Mouse (Mus musculus) cerebellum, adult 8-10 months (tissue): ENCODE data around the gene Ap1ar.

Experiments used
- DNase-seq: peaks from one replicate; pipeline ENCODE4 v3.0.0; 2022

Gene Ap1ar

DNA sequence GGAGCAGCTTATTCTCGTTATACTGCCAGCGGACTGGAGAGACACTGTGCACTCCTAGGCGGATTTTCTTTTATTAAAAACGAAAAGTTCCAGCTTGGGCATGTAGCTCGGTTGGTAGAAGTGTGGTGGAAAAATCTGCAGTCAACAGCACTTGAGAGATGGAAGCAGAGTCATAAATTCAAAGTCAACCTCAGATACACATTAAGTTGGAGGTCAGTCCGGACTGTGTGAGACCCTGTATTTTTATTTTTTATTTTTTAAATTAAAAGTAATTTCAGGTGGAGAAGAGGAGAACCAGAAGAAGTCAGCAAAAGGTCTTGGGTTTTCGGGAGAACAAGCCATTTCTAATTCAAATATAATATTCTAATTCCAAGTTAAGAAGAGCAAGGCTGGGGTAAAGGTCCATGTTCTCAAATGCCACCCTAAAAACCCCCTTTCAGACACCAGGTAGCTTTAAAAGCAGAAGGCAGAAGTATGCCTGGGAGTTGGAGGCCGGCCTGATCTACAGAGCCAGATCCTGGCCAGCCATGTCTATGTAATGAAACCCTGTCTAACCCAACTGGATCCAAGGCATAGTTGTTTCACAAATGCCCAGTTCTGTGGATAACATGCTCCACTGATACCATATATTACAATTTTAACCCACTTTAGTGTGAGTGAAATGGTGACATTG lies 785 bp upstream of the Ap1ar start:
- DNase-seq: no peak

DNA sequence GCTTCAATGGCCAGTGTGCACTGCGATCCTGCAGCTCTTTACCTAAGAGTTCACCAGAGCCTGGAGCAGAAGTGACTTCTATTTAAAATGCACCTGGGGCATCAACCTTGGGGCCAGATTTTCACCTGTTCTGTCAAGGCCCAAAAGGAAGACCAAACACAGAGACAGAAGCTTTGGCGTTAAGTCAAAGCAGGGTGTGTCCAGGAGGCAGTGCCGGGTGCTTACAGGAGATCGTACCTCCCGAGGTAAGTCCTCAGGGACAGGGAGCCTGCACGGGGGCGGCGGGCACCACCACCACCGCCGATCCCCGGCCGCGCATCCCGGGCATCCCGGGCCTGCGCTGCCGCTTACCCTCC lies 547 bp downstream of the Ap1ar start:
- DNase-seq: no peak

DNA sequence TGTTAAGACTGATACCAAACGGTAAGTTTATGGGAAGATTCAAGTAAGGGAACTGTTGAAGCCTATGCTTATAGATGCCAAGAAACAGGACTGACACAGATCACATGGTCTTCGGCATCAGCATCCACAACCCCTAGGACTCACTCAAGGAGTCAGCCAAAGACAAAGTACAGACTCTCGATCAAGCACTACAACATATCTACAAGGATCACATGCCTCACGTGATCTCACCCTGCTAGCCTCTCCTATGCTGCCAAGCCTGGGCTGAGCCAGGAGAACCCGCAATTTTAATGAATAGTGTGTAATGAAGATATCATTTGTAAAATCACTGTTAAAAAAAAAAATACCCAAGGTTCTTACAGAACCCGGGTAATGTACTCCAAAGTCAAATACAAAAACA lies 1.7 kb downstream of the Ap1ar start:
- no peak for DNase-seq

DNA sequence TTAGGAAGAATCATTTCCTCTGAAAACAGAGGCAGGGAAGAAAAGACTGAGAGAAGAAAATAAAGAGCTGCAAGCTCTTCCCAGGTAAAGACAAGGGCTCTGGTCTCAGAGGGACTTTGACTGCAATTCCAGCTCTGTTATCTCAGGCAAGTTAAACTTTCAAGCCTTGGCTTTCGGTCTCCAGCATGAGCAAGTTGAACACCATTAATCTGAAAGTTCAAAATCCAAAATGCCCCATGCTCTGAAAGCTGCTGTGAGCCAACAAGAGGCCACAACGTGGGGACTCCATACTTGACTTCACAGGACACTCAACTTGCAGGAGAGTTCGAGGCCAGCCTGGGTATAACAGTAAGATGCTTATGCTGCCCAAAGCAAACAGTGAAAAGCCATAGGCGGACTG lies 3.3 kb downstream of the Ap1ar start:
- no peak for DNase-seq

DNA sequence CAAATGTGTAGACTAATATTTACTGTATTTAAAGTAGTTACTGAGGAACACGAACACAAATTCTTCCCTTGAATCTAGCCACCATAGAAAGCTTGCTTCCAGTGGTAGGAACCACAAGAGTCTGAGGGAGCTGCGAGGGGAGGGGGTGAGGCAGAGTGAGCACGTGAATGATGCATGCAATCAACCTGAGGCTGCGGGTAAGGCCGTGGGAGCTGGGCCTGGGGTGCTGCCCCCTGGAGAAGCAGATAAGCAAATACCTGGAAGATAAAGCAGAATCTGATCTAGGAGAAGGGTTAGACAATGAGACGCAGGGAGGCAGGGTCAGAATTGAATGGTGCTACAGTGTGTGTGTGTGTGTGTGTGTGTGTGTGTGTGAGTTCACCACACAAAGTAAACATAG lies 6.2 kb downstream of the Ap1ar start:
- DNase-seq: no peak

DNA sequence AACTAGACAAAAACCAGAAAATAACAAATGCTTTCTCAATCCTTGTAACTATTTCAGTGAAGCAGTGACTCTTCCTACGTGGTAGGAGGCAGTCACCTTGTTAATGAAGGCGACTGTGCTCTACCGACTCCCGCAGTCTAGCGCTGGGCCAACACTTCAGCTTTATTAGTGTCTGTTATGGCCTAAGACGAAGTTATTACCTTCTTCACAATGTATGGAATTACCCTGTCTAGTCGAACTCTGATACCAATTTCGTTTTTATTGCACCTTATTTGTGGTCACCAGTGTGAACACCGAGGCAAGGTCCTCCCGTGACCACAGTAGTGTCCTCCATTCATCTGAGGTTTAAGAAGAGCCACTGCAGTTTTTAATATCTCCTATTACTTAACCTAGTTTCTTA lies 7.1 kb downstream of the Ap1ar start:
- no peak for DNase-seq

DNA sequence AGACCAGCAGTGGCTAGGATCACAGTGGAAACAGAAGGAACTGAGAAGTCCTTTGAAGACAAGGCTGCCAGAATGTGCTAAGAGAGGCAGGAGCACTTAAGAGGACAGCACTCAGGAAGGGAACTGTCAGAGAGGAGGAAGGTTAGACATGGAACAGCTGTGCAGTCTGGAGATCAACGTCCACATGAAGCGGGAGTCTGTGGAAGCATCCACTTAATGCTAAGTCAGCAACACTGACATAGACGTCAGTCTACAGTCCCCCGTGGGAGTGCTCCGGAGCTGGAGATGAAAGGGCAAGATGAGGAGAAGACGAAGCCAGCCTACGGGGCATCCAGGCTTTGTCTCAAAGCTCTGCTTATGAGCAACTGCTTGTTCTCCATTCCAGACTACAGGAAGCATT lies 10.2 kb downstream of the Ap1ar start:
- DNase-seq: no peak

DNA sequence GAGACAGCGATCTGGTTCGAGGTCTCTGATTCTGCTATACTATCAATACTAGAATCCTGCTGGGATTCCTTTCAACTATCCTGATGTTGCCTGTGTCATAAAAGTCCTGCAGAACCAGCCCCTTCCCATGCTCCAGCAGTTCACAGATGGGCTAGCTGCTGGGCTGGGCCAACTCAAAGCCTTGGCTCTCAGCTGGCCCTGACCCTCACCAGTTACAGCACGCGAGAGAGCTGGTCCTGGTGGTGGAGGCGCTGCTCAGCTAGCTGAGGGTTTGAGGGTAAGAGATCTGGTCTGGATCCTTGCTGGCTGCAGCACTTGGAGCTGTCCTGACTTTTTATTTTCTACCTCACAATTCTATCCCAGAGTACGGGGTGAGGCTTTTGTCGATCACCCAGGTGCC lies 10.8 kb downstream of the Ap1ar start:
- no peak for DNase-seq

DNA sequence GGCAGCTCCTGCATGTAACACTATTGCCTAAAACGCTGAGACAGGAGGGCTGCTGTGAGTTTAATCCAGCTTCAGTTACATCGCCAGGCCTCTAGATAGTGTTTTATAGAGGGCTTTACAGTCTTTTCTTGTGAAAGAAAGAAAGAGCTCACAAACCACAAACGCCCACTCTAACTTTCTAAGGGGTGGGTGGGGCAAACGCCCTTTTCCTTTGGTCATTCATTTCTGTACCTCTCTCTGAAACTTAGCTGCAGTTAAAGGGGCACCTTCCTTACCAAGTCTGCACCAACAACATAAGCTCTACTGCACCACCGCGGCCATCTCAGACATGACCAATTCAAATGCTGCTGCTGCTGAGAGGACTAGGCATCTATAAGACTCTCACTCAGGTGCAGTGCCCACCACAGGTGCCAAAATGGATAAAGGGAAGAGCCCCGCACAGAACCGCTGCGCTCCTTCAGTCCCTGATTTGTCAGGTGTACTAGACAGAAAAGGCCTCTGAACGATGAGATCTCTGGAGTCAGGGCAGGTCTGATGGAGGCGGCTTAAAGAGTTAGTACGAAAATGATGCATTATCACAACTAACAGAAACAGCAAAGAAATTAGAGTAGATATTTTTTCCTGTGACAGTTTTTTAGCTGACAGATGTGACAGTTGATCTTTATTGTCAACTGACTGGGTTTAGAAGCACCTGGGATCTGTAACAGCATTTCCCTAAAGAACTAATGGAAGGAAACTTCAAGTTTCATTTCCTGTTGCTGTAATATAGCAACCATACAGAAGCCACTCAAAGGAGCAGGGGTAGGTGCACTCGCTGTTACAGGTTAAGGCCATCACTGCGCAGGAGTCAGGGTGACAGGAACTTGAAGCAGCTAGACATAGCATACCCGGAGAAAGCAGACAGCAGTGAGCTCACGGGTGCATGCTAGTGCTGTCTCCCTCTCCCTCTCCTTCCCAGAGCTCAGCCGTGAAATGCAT lies 13.1 kb downstream of the Ap1ar start:
- DNase-seq: no peak

DNA sequence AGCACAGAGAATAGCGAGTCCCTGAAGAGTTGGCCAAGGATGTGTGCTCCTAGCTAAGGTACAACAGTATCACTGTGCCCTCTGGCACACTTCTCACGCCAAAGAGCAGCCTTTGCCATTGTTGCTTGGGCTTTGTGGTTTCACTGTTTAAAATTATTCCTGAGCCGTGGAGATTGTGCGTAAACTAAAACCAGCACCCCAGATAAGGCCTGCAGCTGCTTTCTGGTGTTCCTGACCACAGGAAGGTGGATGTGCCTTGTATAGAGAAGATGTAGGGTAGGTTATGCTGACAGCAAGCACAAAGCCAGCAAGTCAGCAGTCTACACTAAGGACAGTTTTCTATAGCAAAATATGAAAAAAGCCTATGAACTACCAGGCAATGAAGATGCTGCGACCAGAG lies 16.1 kb downstream of the Ap1ar start:
- DNase-seq: no peak

DNA sequence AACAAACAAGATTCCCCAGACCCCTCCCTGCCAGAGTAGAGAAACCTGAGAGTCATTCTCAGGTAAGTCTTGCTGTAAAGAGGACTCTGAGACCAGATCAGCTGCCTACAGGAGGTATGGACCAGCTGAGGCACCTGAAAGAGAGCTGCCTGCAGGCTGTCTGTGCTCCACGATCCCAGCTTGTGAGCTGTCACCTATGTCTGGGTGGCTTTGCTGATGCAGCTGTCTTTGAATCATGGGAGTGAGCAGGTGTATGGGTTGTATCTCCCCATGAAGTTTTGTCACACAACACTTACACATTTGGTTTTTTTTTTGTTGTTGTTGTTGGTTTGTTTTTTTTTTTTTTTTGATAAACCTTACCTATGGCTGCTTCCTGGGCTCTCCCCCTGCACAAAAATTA lies 16.9 kb downstream of the Ap1ar start:
- DNase-seq: no peak

DNA sequence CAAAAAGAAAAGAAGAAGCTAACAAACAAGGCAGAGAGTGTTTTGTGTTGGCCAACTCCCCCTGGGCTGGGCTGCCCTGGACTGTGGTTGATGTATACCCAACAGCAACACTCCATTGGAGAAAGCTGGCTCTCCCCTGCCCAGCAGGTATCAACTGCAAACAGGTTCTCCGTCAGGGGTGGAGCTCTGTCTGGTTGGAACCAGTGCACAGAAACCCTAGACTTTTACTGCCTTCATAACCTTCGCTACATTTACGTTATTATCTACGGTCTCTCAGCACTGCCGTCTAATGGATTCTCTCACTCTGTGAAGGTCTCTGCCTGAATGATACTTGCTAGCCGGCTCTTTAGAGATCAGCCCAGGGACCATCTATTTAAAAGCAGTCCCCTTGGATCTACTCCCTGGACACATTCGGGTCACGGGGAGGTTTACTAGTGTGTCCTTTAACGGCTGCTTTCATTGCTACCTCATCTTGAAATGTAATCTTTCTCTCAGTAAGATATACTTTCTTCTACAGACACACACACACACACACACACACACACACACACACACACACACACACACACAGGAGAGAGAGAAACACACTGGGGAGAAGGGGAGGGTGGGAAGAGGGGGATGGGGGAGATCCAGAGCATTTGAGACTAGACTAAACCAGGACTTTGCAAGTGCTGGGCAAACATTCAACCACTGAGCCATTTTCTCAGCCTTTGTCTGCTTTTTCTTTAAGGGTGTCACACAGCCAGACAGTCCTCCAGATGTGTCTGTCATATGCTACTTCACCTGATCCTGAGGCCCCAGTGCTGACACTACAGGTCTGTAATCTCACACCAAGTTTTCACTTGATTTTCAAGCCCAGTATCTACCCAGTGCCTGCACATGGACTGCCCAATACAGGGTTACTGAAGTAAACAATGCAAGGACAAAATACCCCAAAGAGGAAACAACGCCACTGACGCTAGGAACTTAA lies 18.3 kb downstream of the Ap1ar start:
- no peak for DNase-seq

DNA sequence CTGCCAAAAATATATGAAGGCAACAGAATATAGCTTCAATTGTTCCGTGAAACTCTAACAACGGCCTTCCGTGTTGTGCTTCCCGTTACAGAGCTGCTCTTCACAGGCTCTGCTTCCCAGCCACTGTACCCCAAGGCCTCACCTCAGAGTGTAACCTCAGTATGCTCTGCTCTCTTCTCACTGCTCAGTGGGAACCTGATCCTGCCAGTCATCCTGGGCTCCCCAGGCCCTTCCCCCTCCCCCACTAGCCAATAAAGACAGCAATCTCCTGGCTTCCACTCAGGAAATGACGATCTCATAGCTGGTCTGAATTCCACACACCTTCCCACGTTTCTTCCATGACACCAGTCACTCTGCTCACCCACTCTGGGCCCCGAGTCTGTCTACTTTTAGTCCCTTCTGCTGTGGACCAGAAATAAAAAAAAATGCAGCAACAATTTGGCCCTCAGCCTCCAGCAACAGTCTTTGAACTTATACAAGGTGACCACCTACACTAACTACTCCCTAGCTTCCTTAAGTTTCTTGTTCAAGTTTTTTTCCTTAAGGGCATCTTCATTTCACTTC lies 20.1 kb downstream of the Ap1ar start:
- no peak for DNase-seq

DNA sequence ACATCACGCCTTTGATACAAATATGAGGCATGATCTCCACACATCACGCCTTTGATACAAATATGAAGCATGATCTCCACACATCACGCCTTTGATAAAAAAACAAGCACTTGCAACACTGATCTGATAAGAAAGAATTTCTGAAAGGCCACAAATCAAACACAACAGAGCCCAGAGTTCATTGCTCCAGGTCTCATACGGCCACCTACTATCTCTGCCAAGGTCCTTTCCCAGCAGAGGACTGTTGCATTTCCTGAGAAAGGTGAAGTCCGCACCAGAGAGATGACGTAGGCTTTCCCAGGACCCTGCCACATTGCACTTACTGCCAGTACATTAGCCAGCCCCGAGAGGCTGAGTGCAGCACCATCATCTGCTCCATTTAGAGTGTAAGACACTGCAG lies 28.2 kb downstream of the Ap1ar start:
- DNase-seq: no peak

DNA sequence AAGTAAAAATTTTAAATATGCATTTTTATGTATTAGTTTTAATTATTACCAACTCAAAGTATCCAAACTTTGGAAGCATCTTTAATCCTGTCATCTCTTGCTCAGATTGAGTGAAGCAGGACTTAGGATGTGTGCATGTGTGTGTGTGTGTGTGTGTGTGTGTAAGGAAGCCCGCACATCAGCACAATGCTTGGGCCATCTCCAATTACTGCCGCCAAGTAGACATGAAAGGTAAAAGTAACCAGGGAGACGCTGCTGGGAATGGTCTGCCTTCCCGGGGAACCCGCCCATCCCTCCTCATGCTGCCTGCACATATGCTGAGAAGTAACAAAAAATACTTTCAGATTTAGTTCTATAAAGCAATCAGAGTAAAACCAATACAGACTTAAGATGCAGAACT lies 29.5 kb downstream of the Ap1ar start:
- DNase-seq: no peak

DNA sequence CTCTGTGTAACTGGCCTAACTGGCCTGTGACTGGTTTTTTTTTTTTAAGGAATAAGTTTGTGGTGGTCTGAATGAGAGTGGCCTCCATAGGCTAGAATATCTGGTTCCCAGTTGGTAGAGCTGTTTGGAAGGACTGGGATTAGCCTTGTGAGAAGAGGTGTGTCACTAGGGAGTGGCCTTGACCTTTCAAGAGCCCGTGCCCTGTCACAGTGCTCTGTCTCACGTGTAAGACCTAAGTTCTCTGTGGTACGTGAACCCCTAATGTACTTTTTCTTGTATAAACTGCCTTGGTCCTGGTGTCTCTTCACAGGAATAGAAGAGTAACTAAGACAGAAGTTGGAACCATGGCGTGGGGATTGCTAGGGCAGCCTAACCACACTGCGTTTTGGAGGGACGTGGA lies 31.3 kb downstream of the Ap1ar start:
- DNase-seq: no peak

DNA sequence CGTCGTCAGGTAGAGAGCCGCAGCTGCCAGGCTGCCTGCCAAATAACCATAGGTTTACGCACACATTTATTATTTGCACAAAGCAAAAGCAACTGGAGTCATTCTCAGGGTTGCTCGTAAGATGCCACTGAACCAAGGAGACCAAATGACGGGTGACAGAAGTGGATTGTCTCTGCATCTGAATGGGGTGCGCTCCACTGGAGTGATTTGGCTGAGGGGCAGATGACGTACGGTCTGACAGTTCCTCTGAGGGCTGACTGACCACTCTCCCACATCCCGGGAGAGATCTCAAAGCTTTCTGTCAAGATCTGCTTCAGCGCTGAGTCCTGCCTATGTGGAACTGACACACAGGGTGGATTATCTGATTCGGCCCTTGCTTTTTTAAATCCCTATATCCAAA lies 32.3 kb downstream of the Ap1ar start:
- DNase-seq: no peak

DNA sequence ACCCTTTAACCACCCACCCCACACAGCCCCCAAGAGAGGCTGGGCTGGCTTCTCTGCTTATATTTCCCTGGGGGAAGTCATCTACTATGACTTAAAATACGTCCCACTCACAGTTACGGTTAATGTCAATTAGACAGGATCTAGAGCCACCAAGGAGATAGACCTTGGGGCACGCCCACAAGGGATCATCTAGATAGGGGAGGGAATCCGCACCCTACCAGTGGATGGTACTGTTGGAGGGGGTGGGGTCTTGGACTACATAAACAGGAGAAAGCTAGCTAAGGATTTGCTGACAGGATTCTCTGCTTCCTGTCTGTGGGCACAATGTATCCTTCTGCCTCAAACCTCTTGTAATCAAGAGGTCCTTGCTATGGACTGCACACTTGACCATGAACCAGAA lies 32.9 kb downstream of the Ap1ar start:
- DNase-seq: no peak

DNA sequence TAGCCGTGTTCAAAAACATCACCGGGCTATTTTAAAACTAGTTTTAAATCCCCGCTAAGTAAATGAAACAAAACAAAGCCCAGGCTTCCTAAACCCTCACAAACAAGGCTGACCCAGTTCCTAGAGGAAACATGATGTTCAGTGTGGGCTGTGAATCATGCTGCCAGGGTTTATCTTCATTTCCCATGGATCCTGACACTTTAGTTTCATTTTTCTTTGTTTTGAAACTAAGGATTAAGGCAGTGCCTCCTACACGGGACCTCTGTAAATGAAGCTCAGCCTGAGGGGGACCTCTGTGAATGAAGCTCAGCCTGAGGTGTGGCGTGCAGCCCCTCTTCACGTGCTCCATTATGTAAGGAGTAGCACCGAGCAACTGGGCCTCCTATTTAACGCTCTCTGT lies 34.5 kb downstream of the Ap1ar start:
- no peak for DNase-seq

DNA sequence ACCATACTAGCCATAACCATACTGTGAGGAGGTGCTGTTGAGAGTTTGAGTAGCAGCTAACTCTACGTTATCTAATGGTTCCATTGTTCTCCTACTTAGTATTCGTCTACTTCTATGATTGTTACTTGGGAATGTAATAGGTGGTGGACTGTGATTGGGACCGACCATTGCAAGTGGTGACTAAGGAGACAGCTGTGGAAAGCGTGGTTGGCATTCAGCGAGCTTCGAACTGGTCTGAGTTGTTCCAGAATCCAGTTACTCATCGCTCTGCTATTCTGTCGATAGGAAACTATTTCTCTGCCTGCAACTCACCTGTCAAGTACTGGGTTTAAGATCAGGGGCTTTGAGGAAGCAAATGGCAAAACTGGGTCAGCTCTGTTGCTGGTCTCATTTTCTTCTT lies 36.2 kb downstream of the Ap1ar start:
- DNase-seq: no peak

DNA sequence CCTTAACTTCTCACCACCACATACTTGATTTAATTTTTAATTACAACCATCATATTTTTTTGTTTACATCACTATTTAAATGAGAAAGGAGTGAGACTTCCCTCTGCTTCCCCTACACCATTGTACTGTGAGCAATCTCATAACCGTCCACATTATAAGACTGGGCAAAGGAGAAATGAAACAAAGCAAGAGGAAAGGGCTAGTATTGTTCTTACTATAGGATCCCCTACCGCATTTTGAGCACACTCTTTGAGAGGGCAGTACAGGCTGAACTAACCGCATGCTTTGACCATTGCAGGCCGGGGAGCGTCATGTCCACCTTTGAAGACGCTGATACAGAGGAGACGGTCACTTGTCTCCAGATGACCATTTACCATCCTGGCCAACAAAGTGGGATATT lies 41.1 kb downstream of the Ap1ar start:
- no peak for DNase-seq

DNA sequence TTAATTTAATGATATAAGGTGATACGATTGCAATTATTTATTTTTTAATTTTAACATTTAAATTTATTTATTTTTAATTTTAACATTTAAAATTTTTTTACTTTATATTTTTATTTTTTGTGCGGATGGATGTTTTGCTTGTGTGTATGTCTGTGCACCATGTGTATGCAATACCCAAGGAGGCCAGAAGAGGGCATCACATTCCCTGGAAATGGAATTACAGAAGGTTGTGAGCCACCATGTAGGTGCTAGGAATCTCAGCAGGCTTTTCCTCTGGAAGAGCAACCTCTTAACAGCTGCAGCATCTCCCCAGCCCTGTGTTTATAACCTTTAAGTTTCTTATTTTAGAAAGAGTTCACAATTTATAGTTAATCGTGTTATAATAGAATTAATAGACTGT lies 41.6 kb downstream of the Ap1ar start:
- no peak for DNase-seq

DNA sequence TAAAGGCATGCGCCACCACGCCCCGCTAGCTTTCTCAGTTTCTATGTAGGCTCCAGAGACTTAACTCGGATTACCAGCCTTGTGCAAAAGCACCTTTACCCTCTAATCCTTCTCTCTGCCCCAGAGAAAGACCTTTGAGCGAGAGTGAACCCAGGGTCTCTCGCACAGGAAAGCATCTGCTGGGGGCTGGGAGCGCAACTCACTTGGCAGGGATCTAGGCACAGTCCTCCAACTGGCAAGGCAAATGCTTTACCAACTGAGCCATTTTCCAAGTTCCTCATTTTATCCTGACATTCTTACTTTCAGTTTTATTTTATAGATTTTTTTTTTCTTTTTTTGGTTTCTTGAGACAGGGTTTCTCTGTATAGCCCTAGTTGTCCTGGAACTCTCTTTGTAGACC lies 44.3 kb downstream of the Ap1ar start:
- DNase-seq: no peak
